Mouse (Mus musculus) testis, adult 2 months (tissue): ENCODE measurements around the gene Arf4.

ENCODE experiments used
- CTCF ChIP-seq: fragments of 200-500 bp; IDR thresholded peaks from 2 replicates; pipeline ENCODE4 v1.5.1; 2012; ENCODE audit warnings: low read depth, mild to moderate bottlenecking, inconsistent platforms, low read length, moderate library complexity; ENCODE audit not compliant: control insufficient read depth, insufficient read depth, insufficient replicate concordance
- POLR2A ChIP-seq: fragments of 200-500 bp; IDR thresholded peaks from 2 replicates; pipeline ENCODE4 v1.6.1; 2012; ENCODE audit warnings: low read depth, mild to moderate bottlenecking, inconsistent platforms, low read length, moderate library complexity; ENCODE audit not compliant: control insufficient read depth

DNA sequence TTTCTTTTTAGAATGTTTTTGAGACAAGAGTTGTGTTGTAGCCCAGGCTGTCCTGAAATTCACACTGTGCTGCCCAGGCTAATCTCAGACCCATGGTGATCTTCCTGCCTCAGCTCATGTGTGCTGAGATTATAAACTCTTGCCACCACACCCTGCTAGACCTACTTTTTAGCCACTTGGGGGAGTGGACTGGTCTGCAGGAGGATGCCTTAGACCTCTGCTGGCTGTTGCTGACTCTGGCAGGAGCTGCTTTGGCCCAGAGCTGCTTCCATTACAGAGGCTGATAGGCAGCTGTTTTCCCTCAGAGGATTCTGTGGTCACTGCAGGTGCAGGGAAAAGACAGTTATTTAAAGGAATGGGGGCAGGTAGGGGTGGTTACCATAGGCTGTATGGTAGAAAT, 46.5 kb upstream of the Arf4 start:
- TF ChIP-seq POLR2A (no peak), CTCF (no peak)
